Mouse (Mus musculus) CD8-positive naive resting alpha-beta T cell, adult 57 days (primary cell): ENCODE data around the gene Vmn1r50. TPM values are rescaled to one million over a fixed set of nuclear protein-coding genes. Genes with fewer than 3 reads are reported as not detected.

Source experiments
- total RNA-seq: library from RNA; stranded (reverse); gene quantifications from one replicate; pipeline ENCODE4 v1.2.4, GENCODE M21; 2023

Vmn1r50 gene
- total RNA-seq: not detected

DNA sequence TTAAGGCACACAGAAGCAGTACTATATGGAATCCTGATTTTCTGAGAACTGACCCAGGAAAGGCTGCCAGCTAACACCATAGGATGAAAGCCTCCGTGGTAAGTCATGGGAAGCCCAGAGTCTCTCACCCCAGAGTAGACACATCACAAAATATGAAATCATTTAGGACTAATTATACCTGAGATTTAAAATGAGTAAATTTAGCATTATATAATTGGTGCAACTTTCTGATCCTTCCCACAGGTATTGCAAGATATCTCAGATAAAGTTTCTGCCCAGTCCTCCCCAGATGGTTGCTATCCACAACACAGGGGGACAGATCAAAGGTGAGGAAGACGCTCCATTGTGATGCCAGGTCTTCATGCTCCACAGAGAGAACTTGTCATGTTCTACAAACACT is at the start of gene Vmn1r50:
Gene Vmn1r50 (plus strand): TSS at position 301 of the 400 bp plus-strand sequence.

GRCm38 (mm10) chr6:90078406-90078805 is 22.8 kb upstream of the Vmn1r50 start, which contains the start of gene Vmn1r49:
Gene Vmn1r49 (minus strand): TSS chr6:90078506.

DNA sequence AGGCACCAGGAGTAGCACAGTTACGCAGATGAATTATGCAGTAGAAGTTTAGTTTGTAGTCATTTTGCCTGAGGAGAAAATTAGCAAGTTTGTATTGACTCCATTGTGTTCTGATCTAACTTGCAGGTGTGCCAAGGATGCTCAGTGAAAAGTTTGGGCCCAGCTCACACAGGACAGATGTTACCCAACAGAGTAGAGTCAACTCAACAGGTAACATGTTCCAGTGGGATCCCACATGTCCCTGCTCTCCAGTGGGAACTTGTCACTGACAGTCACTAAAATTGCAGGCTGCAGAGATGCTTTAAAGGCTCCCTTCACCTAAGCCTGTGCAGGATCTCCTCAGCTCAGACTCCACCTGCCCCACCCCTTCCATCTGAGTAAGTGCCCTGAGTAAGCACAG is 21.1 kb downstream of the Vmn1r50 start, which contains the start of gene Vmn1r51:
Gene Vmn1r51 (plus strand): TSS at position 301 of the 400 bp plus-strand sequence.

Other genes starting within 250 kb of the Vmn1r50 start
- gene Vmn1r42, start 225.0 kb upstream of the Vmn1r50 start, total RNA-seq: not detected
- gene Vmn1r43, start 225.0 kb upstream of the Vmn1r50 start, total RNA-seq: not detected
- not detected for gene Vmn1r44, start 217.8 kb upstream of the Vmn1r50 start, total RNA-seq
- gene Vmn1r45, start 160.8 kb upstream of the Vmn1r50 start, total RNA-seq: not detected
- gene Vmn1r46, start 132.1 kb upstream of the Vmn1r50 start, total RNA-seq: not detected
- gene Vmn1r47, start 85.3 kb upstream of the Vmn1r50 start, total RNA-seq: not detected
- not detected for gene Vmn1r48, start 64.6 kb upstream of the Vmn1r50 start, total RNA-seq
- not detected for gene Vmn1r49, start 22.9 kb upstream of the Vmn1r50 start, total RNA-seq
- gene Vmn1r51, start 21.2 kb downstream of the Vmn1r50 start, total RNA-seq: not detected
- gene Vmn1r52, start 73.4 kb downstream of the Vmn1r50 start, total RNA-seq: not detected
- not detected for gene V1ra8, start 101.4 kb downstream of the Vmn1r50 start, total RNA-seq
- not detected for gene Vmn1r53, start 123.0 kb downstream of the Vmn1r50 start, total RNA-seq
- gene Vmn1r54, start 144.9 kb downstream of the Vmn1r50 start, total RNA-seq: not detected
- not detected for gene BC048671, start 199.8 kb downstream of the Vmn1r50 start, total RNA-seq
- gene Chst13, start 223.8 kb downstream of the Vmn1r50 start, total RNA-seq: not detected
- gene Uroc1, start 231.9 kb downstream of the Vmn1r50 start, total RNA-seq: not detected